Mouse (Mus musculus): ENCODE results near the gene Gm17455.

The Gm17455 gene

GRCm38 (mm10) chr10:60422756-60423155, 23.2 kb downstream of the Gm17455 start:
- DNase-seq: no peak

- DNase-seq: no peak
Measured at GRCm38 (mm10) chr10:60430001-60430400, 30.5 kb downstream of the Gm17455 start.

- no peak for DNase-seq
Measured at GRCm38 (mm10) chr10:60430591-60430990, 31.1 kb downstream of the Gm17455 start.

- no peak for DNase-seq
Measured at GRCm38 (mm10) chr10:60432679-60433078, 33.2 kb downstream of the Gm17455 start.

GRCm38 (mm10) chr10:60442321-60442720, 42.8 kb downstream of the Gm17455 start:
- DNase-seq: no peak

GRCm38 (mm10) chr10:60443078-60443477, 43.6 kb downstream of the Gm17455 start:
- no peak for DNase-seq

- DNase-seq: no peak
Measured at GRCm38 (mm10) chr10:60445031-60445593, 45.6 kb downstream of the Gm17455 start.

- no peak for DNase-seq
Measured at GRCm38 (mm10) chr10:60447186-60447585, 47.7 kb downstream of the Gm17455 start.

Measured in cerebellum, postnatal 36 days (tissue).